Mouse (Mus musculus) lung, adult 2 months (tissue): ENCODE measurements around the gene Nek7.

Source experiments
- CTCF ChIP-seq: fragments of 200-500 bp; IDR thresholded peaks from 2 replicates; pipeline ENCODE4 v1.5.1; 2011; ENCODE audit warnings: mild to moderate bottlenecking, low read length, control low read depth; ENCODE audit not compliant: insufficient read depth
- POLR2A ChIP-seq: fragments of 200-500 bp; IDR thresholded peaks from 2 replicates; pipeline ENCODE4 v1.6.1; 2011; ENCODE audit warnings: low read depth, mild to moderate bottlenecking, control low read depth, low read length, borderline replicate concordance; ENCODE audit errors: extremely low read depth

GRCm38 (mm10) chr1:138587812-138588211 lies 32.1 kb downstream of the Nek7 start:
- TF ChIP-seq CTCF (no peak), POLR2A (no peak)
